Mouse (Mus musculus) myocyte (in vitro differentiated cells): ENCODE measurements around the gene Ctxn1. TPM values are rescaled to one million over a fixed set of nuclear protein-coding genes. Genes with fewer than 3 reads are reported as not detected.

Experiments
- H3K27me3 ChIP-seq: one replicate; pipeline ENCODE4 v1.6.1; 2011; ENCODE audit not compliant: control insufficient read depth, insufficient read depth, insufficient read length
- H3K36me3 ChIP-seq: one replicate; pipeline ENCODE4 v1.6.1; 2011; ENCODE audit not compliant: control insufficient read depth, insufficient read depth
- H3K4me2 ChIP-seq: one replicate; pipeline ENCODE4 v1.6.1; 2011; ENCODE audit warnings: low read depth, control low read depth
- H3K4me3 ChIP-seq: one replicate; pipeline ENCODE4 v1.5.1; 2011; ENCODE audit warnings: mild to moderate bottlenecking, control low read depth, moderate library complexity
- H3K79me2 ChIP-seq: one replicate; pipeline ENCODE4 v1.6.1; 2011; ENCODE audit not compliant: control insufficient read depth, insufficient read depth
- H3ac ChIP-seq: one replicate; pipeline ENCODE4 v1.6.1; 2011; ENCODE audit not compliant: control insufficient read depth, insufficient read length
- CEBPB ChIP-seq: IDR thresholded peaks from 2 replicates; pipeline ENCODE4 v1.6.1; 2011; ENCODE audit warnings: mild to moderate bottlenecking, moderate library complexity; ENCODE audit not compliant: poor library complexity, insufficient read depth, severe bottlenecking
- E2F4 ChIP-seq: IDR thresholded peaks from one replicate; pipeline ENCODE4 v1.6.1; 2011; ENCODE audit warnings: mild to moderate bottlenecking, control low read depth, moderate library complexity; ENCODE audit not compliant: insufficient read depth
- MAX ChIP-seq: IDR thresholded peaks from one replicate; pipeline ENCODE4 v1.6.1; 2011; ENCODE audit warnings: low read depth, mild to moderate bottlenecking, control low read depth
- MYOD1 ChIP-seq, 3 experiments: IDR thresholded peaks; one replicate each; pipeline ENCODE4 v1.6.1; 2011; ENCODE audit warnings: control low read depth in 2 of 3, low read depth in 2 of 3, mild to moderate bottlenecking in 2 of 3, moderate library complexity in 1 of 3; ENCODE audit not compliant: insufficient read length in 2 of 3, control insufficient read depth in 1 of 3
- MYOG ChIP-seq, 3 experiments: IDR thresholded peaks; one replicate each; pipeline ENCODE4 v1.6.1; 2011; ENCODE audit warnings: control low read depth in 2 of 3, low read depth in 2 of 3, mild to moderate bottlenecking in 2 of 3; ENCODE audit not compliant: insufficient read length in 2 of 3, control insufficient read depth in 1 of 3, insufficient read depth in 1 of 3
- POLR2A ChIP-seq: IDR thresholded peaks from one replicate; pipeline ENCODE4 v1.6.1; 2011; ENCODE audit warnings: low read depth, mild to moderate bottlenecking, control low read depth, moderate library complexity; ENCODE audit not compliant: insufficient read length
- POLR2AphosphoS2 ChIP-seq: IDR thresholded peaks from one replicate; pipeline ENCODE4 v1.6.1; 2011; ENCODE audit warnings: low read depth, control low read depth; ENCODE audit not compliant: insufficient read length
- REST ChIP-seq: IDR thresholded peaks from one replicate; pipeline ENCODE4 v1.6.1; 2011; ENCODE audit warnings: mild to moderate bottlenecking, control low read depth, moderate library complexity; ENCODE audit not compliant: insufficient read depth, insufficient read length
- SRF ChIP-seq: IDR thresholded peaks from one replicate; pipeline ENCODE4 v1.6.1; 2011; ENCODE audit warnings: low read depth; ENCODE audit not compliant: control insufficient read depth, insufficient read length
- TCF12 ChIP-seq: IDR thresholded peaks from one replicate; pipeline ENCODE4 v1.6.1; 2011; ENCODE audit warnings: mild to moderate bottlenecking, control low read depth; ENCODE audit not compliant: poor library complexity, insufficient read depth, severe bottlenecking
- TCF3 ChIP-seq: IDR thresholded peaks from one replicate; pipeline ENCODE4 v1.6.1; 2011; ENCODE audit warnings: low read depth, control low read depth; ENCODE audit not compliant: insufficient read length
- USF1 ChIP-seq: IDR thresholded peaks from one replicate; pipeline ENCODE4 v1.6.1; 2011; ENCODE audit warnings: low read depth, mild to moderate bottlenecking, control low read depth, moderate library complexity
- polyA plus RNA-seq: library from polyadenylated mRNA; unstranded; fragments of >200 nt; fragmentation: generic; extraction: Trizol; gene quantifications from one replicate; pipeline ENCODE4 v1.2.1, GENCODE M21; 2012; ENCODE audit warnings: missing spikeins

The Ctxn1 gene
- 32.6 TPM for polyA plus RNA-seq

GRCm38 (mm10) chr8:4259125-4259804 lies at the start of gene Ctxn1:
Ctxn1 (minus strand) TSS chr8:4259274.
- TF ChIP-seq REST (no peak), POLR2A (peak; percentile 63), POLR2AphosphoS2 (peak; percentile 95), MYOD1 (IDR thresholded peaks at IDR 0.05; ENCODE audit: control insufficient read depth in 1 of 3, insufficient read length in 2 of 3, low read depth in 2 of 3) (no peak), CEBPB (no peak)

GRCm38 (mm10) chr8:4305838-4306237 lies 46.8 kb upstream of the Ctxn1 start:
- Histone ChIP-seq H3K4me3 (no peak overlapping the region), H3K36me3 (peaks cover 69% of the 10 kb centered on the region), H3K79me2 (peaks cover 39% of the 10 kb centered on the region), H3K27me3 (no peaks in the 10 kb centered on the region), H3ac (no peak overlapping the region), H3K4me2 (no peak overlapping the region)
- no peak for TF ChIP-seq E2F4
- TF ChIP-seq MYOG (IDR thresholded peaks at IDR 0.05; ENCODE audit: control insufficient read depth in 1 of 3, insufficient read depth in 1 of 3, insufficient read length in 2 of 3, low read depth in 2 of 3) = no peak
- no peak for TF ChIP-seq USF1
- TF ChIP-seq TCF3 = no peak
- TF ChIP-seq MAX = no peak
- TF ChIP-seq CEBPB = no peak
- TF ChIP-seq SRF = no peak
- TF ChIP-seq REST = no peak
- no peak for TF ChIP-seq MYOD1 (IDR thresholded peaks at IDR 0.05; ENCODE audit: control insufficient read depth in 1 of 3, insufficient read length in 2 of 3, low read depth in 2 of 3)
- TF ChIP-seq TCF12 = no peak
- TF ChIP-seq POLR2AphosphoS2 = no peak
- TF ChIP-seq POLR2A = no peak

More at GRCm38 (mm10) chr8:4259125-4259804, at the start of gene Ctxn1:
- Histone ChIP-seq H3K36me3 (peaks cover 9% of the 10 kb centered on the region), H3K27me3 (no peaks in the 10 kb centered on the region), H3K4me3 (peak within 1 kb of the TSS; percentile 31), H3K4me2 (peak within 1 kb of the TSS; percentile 77), H3ac (peak within 1 kb of the TSS; percentile 22), H3K79me2 (no peaks in the 10 kb centered on the region)

GRCm38 (mm10) chr8:4304124-4304547 lies 45.1 kb upstream of the Ctxn1 start:
- Histone ChIP-seq H3ac (no peak overlapping the region), H3K36me3 (peaks cover 58% of the 10 kb centered on the region)
- no peak for TF ChIP-seq CEBPB
- no peak for TF ChIP-seq USF1
- TF ChIP-seq MAX = no peak
- no peak for TF ChIP-seq E2F4
- TF ChIP-seq TCF12 = no peak
- no peak for TF ChIP-seq TCF3
- no peak for TF ChIP-seq MYOG (IDR thresholded peaks at IDR 0.05; ENCODE audit: control insufficient read depth in 1 of 3, insufficient read depth in 1 of 3, insufficient read length in 2 of 3, low read depth in 2 of 3)
- no peak for TF ChIP-seq REST
- no peak for TF ChIP-seq MYOD1 (IDR thresholded peaks at IDR 0.05; ENCODE audit: control insufficient read depth in 1 of 3, insufficient read length in 2 of 3, low read depth in 2 of 3)
- TF ChIP-seq POLR2A = no peak
- TF ChIP-seq SRF = no peak
- TF ChIP-seq POLR2AphosphoS2 = no peak

GRCm38 (mm10) chr8:4297822-4298221 lies 38.7 kb upstream of the Ctxn1 start:
- no peak overlapping the region for H3K4me2 ChIP-seq
- no peak overlapping the region for H3ac ChIP-seq
- H3K79me2 ChIP-seq = peaks cover under 1% of the 10 kb centered on the region
- H3K27me3 ChIP-seq = no peaks in the 10 kb centered on the region
- TF ChIP-seq CEBPB (no peak), SRF (no peak)
- no peak overlapping the region for H3K4me3 ChIP-seq
- peaks cover 76% of the 10 kb centered on the region for H3K36me3 ChIP-seq

More at GRCm38 (mm10) chr8:4304124-4304547, 45.1 kb upstream of the Ctxn1 start:
- H3K4me2 ChIP-seq = no peak overlapping the region
- H3K4me3 ChIP-seq = no peak overlapping the region
- H3K79me2 ChIP-seq = peaks cover 28% of the 10 kb centered on the region
- H3K27me3 ChIP-seq = no peaks in the 10 kb centered on the region

GRCm38 (mm10) chr8:4292738-4293137 lies 33.7 kb upstream of the Ctxn1 start:
- Histone ChIP-seq H3K27me3 (no peaks in the 10 kb centered on the region), H3K79me2 (no peaks in the 10 kb centered on the region), H3K4me3 (no peak overlapping the region), H3K36me3 (peaks cover 92% of the 10 kb centered on the region), H3K4me2 (no peak overlapping the region), H3ac (no peak overlapping the region)
- TF ChIP-seq USF1 = no peak
- no peak for TF ChIP-seq MYOD1 (IDR thresholded peaks at IDR 0.05; ENCODE audit: control insufficient read depth in 1 of 3, insufficient read length in 2 of 3, low read depth in 2 of 3)
- no peak for TF ChIP-seq POLR2AphosphoS2
- TF ChIP-seq MYOG (IDR thresholded peaks at IDR 0.05; ENCODE audit: control insufficient read depth in 1 of 3, insufficient read depth in 1 of 3, insufficient read length in 2 of 3, low read depth in 2 of 3) = no peak
- TF ChIP-seq SRF = no peak
- TF ChIP-seq MAX = no peak
- TF ChIP-seq TCF3 = no peak
- TF ChIP-seq CEBPB = no peak
- TF ChIP-seq POLR2A = no peak
- no peak for TF ChIP-seq E2F4
- TF ChIP-seq TCF12 = no peak
- no peak for TF ChIP-seq REST
